Mouse (Mus musculus): ENCODE data around the gene Tmem234.

- TF ChIP-seq ZC3H11A (IDR thresholded peaks at IDR 0.05; ENCODE audit: borderline replicate concordance, low read depth, low read length) (no peak), ZNF384 (IDR thresholded peaks at IDR 0.05; ENCODE audit: low read depth, low read length) (no peak), MAFK (IDR thresholded peaks at IDR 0.05; ENCODE audit: insufficient read depth, low read depth, low read length) (no peak)
Measured at GRCm38 (mm10) chr4:129645204-129645603, 44.7 kb downstream of the Tmem234 start.

All from ES-E14 (cell line).